Mouse (Mus musculus): ENCODE measurements around the gene Mtif3. TPM values are rescaled to one million over a fixed set of nuclear protein-coding genes. Genes with fewer than 3 reads are reported as not detected.
A peak's percentile ranks its signal among the peaks of the same experiment; 100 is the strongest.

The Mtif3 gene
- polyA plus RNA-seq, 1 experiment from 2014 or later: 26.8 TPM

GRCm38 (mm10) chr5:146981376-146981775, 17.8 kb upstream of the Mtif3 start:
- Histone ChIP-seq H3K4me3 (no peak overlapping the region), H3K4me1 (no peaks in the 10 kb centered on the region), H3K9ac (no peak overlapping the region), H3K27ac (no peak overlapping the region), H3K27me3 (replicated peaks) (peaks cover 17% of the 10 kb centered on the region), H3K36me3 (no peaks in the 10 kb centered on the region), H3K4me2 (replicated peaks) (no peak overlapping the region), H3K9me3 (no peaks in the 10 kb centered on the region)
- no peak for ATAC-seq (ENCODE audit: low FRiP score, low read depth)
- 91% methylated on average over 6 of the region's 6 CpGs for WGBS

GRCm38 (mm10) chr5:146974781-146975123, 11.2 kb upstream of the Mtif3 start:
- no peaks in the 10 kb centered on the region for H3K4me1 ChIP-seq
- no peaks in the 10 kb centered on the region for H3K9me3 ChIP-seq
- H3K9ac ChIP-seq: no peak overlapping the region
- ATAC-seq (ENCODE audit: low FRiP score, low read depth): no peak
- H3K36me3 ChIP-seq: no peaks in the 10 kb centered on the region
- WGBS: 75% methylated on average over 13 of the region's 13 CpGs
- H3K4me2 ChIP-seq (replicated peaks): no peak overlapping the region
- H3K27ac ChIP-seq: no peak overlapping the region
- no peaks in the 10 kb centered on the region for H3K27me3 ChIP-seq (replicated peaks)
- no peak overlapping the region for H3K4me3 ChIP-seq

- H3K4me1 ChIP-seq: peaks cover 2% of the 10 kb centered on the region
- no peak overlapping the region for H3K27ac ChIP-seq
- WGBS: 86% methylated on average over 25 of the region's 25 CpGs
- no peaks in the 10 kb centered on the region for H3K9me3 ChIP-seq
- H3K27me3 ChIP-seq (replicated peaks): no peaks in the 10 kb centered on the region
- H3K4me2 ChIP-seq (replicated peaks): no peak overlapping the region
- no peaks in the 10 kb centered on the region for H3K36me3 ChIP-seq
- no peak overlapping the region for H3K4me3 ChIP-seq
- ATAC-seq (ENCODE audit: low FRiP score, low read depth): no peak
- H3K9ac ChIP-seq: no peak overlapping the region
These were observed 10.5 kb upstream of the Mtif3 start for GRCm38 (mm10) chr5:146973858-146974780.

- H3K36me3 ChIP-seq: no peaks in the 10 kb centered on the region
- no peak overlapping the region for H3K27ac ChIP-seq
- no peak overlapping the region for H3K9ac ChIP-seq
- H3K27me3 ChIP-seq (replicated peaks): no peaks in the 10 kb centered on the region
- H3K4me1 ChIP-seq: peaks cover 10% of the 10 kb centered on the region
- ATAC-seq (ENCODE audit: low FRiP score, low read depth): no peak
- no peak overlapping the region for H3K4me3 ChIP-seq
- H3K4me2 ChIP-seq (replicated peaks): no peak overlapping the region
- no peaks in the 10 kb centered on the region for H3K9me3 ChIP-seq
- 90% methylated on average over 9 of the region's 9 CpGs for WGBS
These were observed 9.8 kb upstream of the Mtif3 start for GRCm38 (mm10) chr5:146973353-146973752.

- Histone ChIP-seq H3K36me3 (no peaks in the 10 kb centered on the region), H3K4me1 (peaks cover 10% of the 10 kb centered on the region), H3K9me3 (no peaks in the 10 kb centered on the region), H3K4me3 (no peak overlapping the region), H3K9ac (no peak overlapping the region), H3K4me2 (replicated peaks) (no peak overlapping the region), H3K27me3 (replicated peaks) (no peaks in the 10 kb centered on the region), H3K27ac (no peak overlapping the region)
- no peak for ATAC-seq (ENCODE audit: low FRiP score, low read depth)
- WGBS: 65% methylated on average over 10 of the region's 10 CpGs
These were observed 8.4 kb upstream of the Mtif3 start for GRCm38 (mm10) chr5:146971776-146972561.

- WGBS: 23% methylated on average over 13 of the region's 13 CpGs
- Histone ChIP-seq H3K36me3 (no peaks in the 10 kb centered on the region), H3K27me3 (replicated peaks) (no peaks in the 10 kb centered on the region), H3K4me2 (replicated peaks) (peak overlapping the region; percentile 30), H3K9ac (no peak overlapping the region), H3K4me3 (no peak overlapping the region), H3K9me3 (no peaks in the 10 kb centered on the region), H3K4me1 (peaks cover 10% of the 10 kb centered on the region), H3K27ac (peak overlapping the region; percentile 22; the same call in 1 of the 2 replicates)
- ATAC-seq (ENCODE audit: low FRiP score, low read depth): peak; percentile 77
These were observed 5.2 kb upstream of the Mtif3 start for GRCm38 (mm10) chr5:146968695-146969393.

GRCm38 (mm10) chr5:146963937-146964278, 308 bp upstream of the Mtif3 start:
- peaks cover 13% of the 10 kb centered on the region for H3K4me1 ChIP-seq
- H3K4me3 ChIP-seq: peak overlapping the region; percentile 90
- H3K27me3 ChIP-seq (replicated peaks): no peaks in the 10 kb centered on the region
- 0 out of 2 replicates have a peak overlapping the region, but pooled peaks have one; percentile 26 for H3K9ac ChIP-seq
- peak overlapping the region; percentile 82 for H3K4me2 ChIP-seq (replicated peaks)
- 51% methylated on average over 8 of the region's 8 CpGs for WGBS
- H3K9me3 ChIP-seq: no peaks in the 10 kb centered on the region
- peaks cover 4% of the 10 kb centered on the region for H3K36me3 ChIP-seq
- no peak overlapping the region for H3K27ac ChIP-seq
- ATAC-seq (ENCODE audit: low FRiP score, low read depth): no peak

- WGBS: 95% methylated on average over 18 of the region's 18 CpGs
- H3K4me1 ChIP-seq: no peaks in the 10 kb centered on the region
- H3K27me3 ChIP-seq (replicated peaks): no peaks in the 10 kb centered on the region
- no peak for ATAC-seq (ENCODE audit: low FRiP score, low read depth)
- H3K9me3 ChIP-seq: no peaks in the 10 kb centered on the region
- H3K4me2 ChIP-seq (replicated peaks): no peak overlapping the region
- H3K27ac ChIP-seq: no peak overlapping the region
- peaks cover 73% of the 10 kb centered on the region for H3K36me3 ChIP-seq
- no peak overlapping the region for H3K9ac ChIP-seq
- no peak overlapping the region for H3K4me3 ChIP-seq
These were observed 6.9 kb downstream of the Mtif3 start for GRCm38 (mm10) chr5:146956678-146957077.

- no peaks in the 10 kb centered on the region for H3K4me1 ChIP-seq
- no peak overlapping the region for H3K4me2 ChIP-seq (replicated peaks)
- ATAC-seq (ENCODE audit: low FRiP score, low read depth): no peak
- no peak overlapping the region for H3K4me3 ChIP-seq
- H3K27ac ChIP-seq: no peak overlapping the region
- H3K9me3 ChIP-seq: no peaks in the 10 kb centered on the region
- WGBS: 87% methylated on average over 5 of the region's 5 CpGs
- H3K9ac ChIP-seq: no peak overlapping the region
- H3K27me3 ChIP-seq (replicated peaks): no peaks in the 10 kb centered on the region
- peaks cover 82% of the 10 kb centered on the region for H3K36me3 ChIP-seq
These were observed 7.9 kb downstream of the Mtif3 start for GRCm38 (mm10) chr5:146955651-146956050.

GRCm38 (mm10) chr5:146954576-146954975, 9.0 kb downstream of the Mtif3 start:
- Histone ChIP-seq H3K36me3 (peaks cover 84% of the 10 kb centered on the region), H3K9me3 (no peaks in the 10 kb centered on the region), H3K4me3 (no peak overlapping the region), H3K27ac (no peak overlapping the region), H3K27me3 (replicated peaks) (no peaks in the 10 kb centered on the region), H3K9ac (no peak overlapping the region), H3K4me2 (replicated peaks) (no peak overlapping the region), H3K4me1 (peaks cover 3% of the 10 kb centered on the region)
- WGBS: 92% methylated on average over 7 of the region's 7 CpGs
- ATAC-seq (ENCODE audit: low FRiP score, low read depth): no peak

- H3K27ac ChIP-seq: peak within 1 kb of the TSS; percentile 53
- H3K4me3 ChIP-seq: peak within 1 kb of the TSS; percentile 67
- H3K4me2 ChIP-seq (replicated peaks): peak within 1 kb of the TSS; percentile 97
- peaks cover 30% of the 10 kb centered on the region for H3K36me3 ChIP-seq
- ATAC-seq (ENCODE audit: low FRiP score, low read depth): peak; percentile 93
- under 1% methylated on average over 62 of the region's 62 CpGs for WGBS
- 0 out of 2 replicates have a peak, but pooled peaks cover 3% of the 10 kb centered on the region for H3K9me3 ChIP-seq
- H3K27me3 ChIP-seq (replicated peaks): no peaks in the 10 kb centered on the region
- peaks cover 10% of the 10 kb centered on the region for H3K4me1 ChIP-seq
- peak within 1 kb of the TSS; percentile 88 for H3K9ac ChIP-seq
These were observed 15.0 kb downstream of the Mtif3 start, which contains the start of gene Gtf3a for GRCm38 (mm10) chr5:146948508-146949088. Gtf3a (plus strand) TSS chr5:146948657.

All from neural tube, embryonic 12.5 days (tissue).